Mouse (Mus musculus) heart, embryonic 13.5 days (tissue): ENCODE results near the gene Akap8. TPM values are rescaled to one million over a fixed set of nuclear protein-coding genes. Genes with fewer than 3 reads are reported as not detected.

Source experiments
- ATAC-seq: fragments of 200-750 bp; cut with Nextera tagmentation; 2 replicates; pipeline ENCODE4 v1.8.0; 2017; ENCODE audit warnings: moderate TSS enrichment; ENCODE audit not compliant: insufficient number of reproducible peaks, low FRiP score, low TSS enrichment; ENCODE audit errors: extremely low read depth
- H3K27ac ChIP-seq: fragments of 300-500 bp; sonication (generic); replicated peaks from 2 replicates; pipeline ENCODE4 v1.5.1; 2015; ENCODE audit warnings: moderate library complexity, mild to moderate bottlenecking, inconsistent platforms
- H3K27me3 ChIP-seq: fragments of 300-500 bp; sonication (generic); replicated peaks from 2 replicates; pipeline ENCODE4 v1.6.1; 2015; ENCODE audit warnings: mild to moderate bottlenecking, inconsistent platforms
- H3K36me3 ChIP-seq: fragments of 300-500 bp; sonication (generic); 2 replicates; pipeline ENCODE4 v1.6.1; 2015; ENCODE audit warnings: mild to moderate bottlenecking, inconsistent platforms
- H3K4me1 ChIP-seq: fragments of 300-500 bp; sonication (generic); 2 replicates; pipeline ENCODE4 v1.6.1; 2015; ENCODE audit warnings: inconsistent platforms
- H3K4me2 ChIP-seq: fragments of 300-500 bp; sonication (generic); 2 replicates; pipeline ENCODE4 v1.6.1; 2015; ENCODE audit warnings: inconsistent platforms, mild to moderate bottlenecking, moderate library complexity
- H3K4me3 ChIP-seq: fragments of 300-500 bp; sonication (generic); 2 replicates; pipeline ENCODE4 v1.5.1; 2015; ENCODE audit warnings: moderate library complexity, mild to moderate bottlenecking, inconsistent platforms
- H3K9ac ChIP-seq: fragments of 300-500 bp; sonication (generic); 2 replicates; pipeline ENCODE4 v1.6.1; 2015; ENCODE audit warnings: inconsistent platforms, mild to moderate bottlenecking, moderate library complexity
- H3K9me3 ChIP-seq: fragments of 300-500 bp; sonication (generic); 2 replicates; pipeline ENCODE4 v1.6.1; 2016; ENCODE audit warnings: inconsistent platforms
- WGBS: fragments of 180-500 bp; shearing (Covaris S2); methylation state at CpG from one replicate; pipeline ENCODE4 v1.1.7; 2015; ENCODE audit warnings: mixed read lengths; 5-methylcytosine and 5-hydroxymethylcytosine counted together
- polyA plus RNA-seq: library from polyadenylated mRNA; unstranded; fragments of >200 nt; fragmentation: Nextera tagmentation; extraction: Ambion mirVana; gene quantifications from 2 replicates; pipeline ENCODE4 v1.2.1, GENCODE M21; 2015

Akap8 gene
- polyA plus RNA-seq, 1 experiment from 2014 or later, result 65.8 TPM

DNA sequence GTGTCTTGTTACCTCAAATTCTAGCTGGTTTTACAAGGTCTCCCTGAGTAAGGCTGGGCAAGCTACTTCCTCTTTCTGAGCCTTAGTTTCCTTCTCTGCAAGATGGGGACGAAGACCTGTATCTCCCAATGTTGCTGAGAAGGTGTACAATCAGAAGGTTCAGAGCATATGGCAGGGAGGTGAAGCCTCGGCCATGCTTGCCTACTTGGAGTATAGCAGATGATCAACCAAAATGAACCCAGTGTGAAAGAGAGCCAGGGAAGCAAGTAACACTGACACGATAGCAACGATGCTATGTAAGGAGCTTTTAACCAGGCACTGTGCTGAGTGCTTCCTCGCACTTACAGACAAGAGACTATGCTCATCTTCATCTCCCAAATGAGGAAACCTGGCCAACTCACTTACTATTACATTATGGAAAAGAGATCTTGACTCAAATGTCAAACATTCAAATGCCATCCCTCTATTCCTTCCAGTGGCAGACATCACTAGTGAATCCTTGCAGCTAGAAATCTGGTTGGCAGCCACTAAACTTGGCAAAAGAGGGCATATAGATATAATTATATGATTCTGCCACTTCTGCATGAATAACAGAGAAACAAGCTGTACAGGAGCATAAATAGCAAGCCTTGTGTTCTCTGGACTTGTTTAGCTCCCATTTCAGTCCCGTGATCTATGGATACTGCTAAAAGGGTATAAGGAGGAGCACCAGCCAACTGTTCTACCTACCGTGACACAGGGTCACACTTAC lies 37.3 kb upstream of the Akap8 start:
- no peaks in the 10 kb centered on the region for H3K9me3 ChIP-seq
- H3K27me3 ChIP-seq, result no peaks in the 10 kb centered on the region
- no peak overlapping the region for H3K4me3 ChIP-seq
- peaks cover 20% of the 10 kb centered on the region for H3K4me1 ChIP-seq
- no peak for ATAC-seq
- no peak overlapping the region for H3K27ac ChIP-seq
- no peak overlapping the region for H3K4me2 ChIP-seq
- peaks cover 92% of the 10 kb centered on the region for H3K36me3 ChIP-seq
- H3K9ac ChIP-seq, result no peak overlapping the region
- WGBS, result 90% methylated on average over 7 of the region's 7 CpGs

DNA sequence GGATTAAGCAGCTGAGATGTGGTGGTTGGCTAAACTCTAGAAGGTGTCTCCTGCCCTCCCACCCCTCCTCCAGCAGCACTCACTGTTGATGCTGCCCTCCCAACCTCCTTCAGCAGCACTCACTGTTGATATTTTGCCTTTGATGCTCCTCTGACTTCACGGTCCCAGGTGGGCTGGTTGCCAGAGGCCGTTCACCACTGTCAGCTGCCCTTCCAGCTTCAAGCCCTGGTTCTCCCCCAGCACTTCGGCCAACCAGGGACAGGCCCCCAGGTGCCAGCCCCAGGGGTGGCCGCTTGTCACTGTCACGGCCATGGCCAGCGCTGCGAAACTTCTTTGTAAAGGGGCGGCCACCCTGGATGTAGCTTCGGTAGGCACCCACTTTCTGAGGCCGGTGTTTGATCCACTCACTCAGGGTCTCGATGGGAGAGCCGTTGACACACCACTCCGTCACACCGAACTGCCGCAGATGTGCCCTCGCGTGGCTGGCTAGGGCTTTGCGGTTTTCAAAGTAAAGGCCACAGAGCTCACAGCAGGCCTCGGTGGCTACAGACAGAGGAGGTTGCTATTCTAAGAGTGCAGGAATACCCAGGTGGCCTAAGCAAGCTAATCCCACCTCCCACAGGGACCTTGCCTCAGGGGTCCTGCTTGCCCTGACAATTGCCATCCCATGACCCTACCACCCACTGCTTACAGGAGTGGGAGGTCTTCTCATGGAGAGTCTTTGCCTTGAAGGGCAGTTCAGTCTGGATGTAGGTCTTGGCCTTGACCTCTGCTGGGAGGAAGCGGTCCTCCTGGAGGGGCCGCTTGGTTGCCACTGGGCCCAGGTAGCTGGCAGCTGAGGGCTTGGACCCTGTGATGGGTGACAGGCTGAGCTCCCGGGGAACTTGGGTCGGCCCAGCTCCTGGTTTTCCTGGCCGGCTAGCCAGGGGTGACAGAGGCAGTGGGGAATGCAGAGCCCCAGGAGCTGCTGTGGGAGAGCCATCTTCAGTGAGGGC lies 36.0 kb upstream of the Akap8 start:
- peaks cover 86% of the 10 kb centered on the region for H3K36me3 ChIP-seq

DNA sequence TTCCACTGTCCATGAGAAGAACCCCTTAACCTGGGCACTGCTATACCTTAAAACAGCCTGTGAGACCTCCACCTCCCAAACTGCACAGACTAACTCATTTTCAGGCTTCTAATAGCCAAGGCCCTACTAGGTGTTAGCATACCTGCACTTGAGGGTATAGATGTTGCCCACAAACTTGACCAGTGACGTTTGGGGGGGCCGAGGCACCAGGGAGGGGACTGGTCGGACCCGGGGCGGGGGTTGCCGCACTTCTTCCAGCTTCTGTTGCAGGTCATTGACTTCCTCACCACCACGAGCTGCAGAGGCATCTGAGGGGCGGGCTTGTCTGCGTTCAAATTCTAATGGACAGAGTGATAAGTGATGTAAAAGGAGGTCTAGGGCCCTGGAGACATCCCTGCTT lies 35.2 kb upstream of the Akap8 start:
- H3K27ac ChIP-seq, result no peak overlapping the region

More for the DNA sequence above, 36.0 kb upstream of the Akap8 start:
- no peak overlapping the region for H3K27ac ChIP-seq
- WGBS, result 80% methylated on average over 24 of the region's 24 CpGs
- ATAC-seq, result no peak
- H3K9ac ChIP-seq, result no peak overlapping the region
- H3K9me3 ChIP-seq, result no peaks in the 10 kb centered on the region
- no peaks in the 10 kb centered on the region for H3K27me3 ChIP-seq
- H3K4me2 ChIP-seq, result no peak overlapping the region
- H3K4me3 ChIP-seq, result no peak overlapping the region
- peaks cover 7% of the 10 kb centered on the region; the same call in 1 of the 2 replicates for H3K4me1 ChIP-seq

DNA sequence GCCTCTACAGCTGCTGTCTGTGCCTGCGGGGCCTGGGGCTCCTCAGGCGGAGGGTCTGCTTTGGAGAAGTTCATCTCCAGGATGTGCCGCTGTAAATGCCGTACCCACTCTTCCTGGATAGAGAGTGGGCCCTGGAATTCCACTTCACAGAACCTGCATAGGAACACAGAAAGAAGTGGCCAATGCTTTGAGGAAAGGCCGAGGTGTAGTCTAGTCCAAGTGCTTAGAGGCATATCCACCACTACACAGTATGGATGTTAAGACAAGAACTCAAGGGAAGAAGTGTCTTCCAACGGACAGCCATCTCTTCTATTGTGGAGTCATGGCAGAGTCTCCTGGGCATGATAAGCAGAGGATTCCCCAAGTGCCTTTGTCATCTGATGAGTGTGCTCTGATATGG lies 34.0 kb upstream of the Akap8 start:
- Histone ChIP-seq H3K36me3 (peaks cover 66% of the 10 kb centered on the region), H3K4me1 (0 out of 2 replicates have a peak, but pooled peaks cover 5% of the 10 kb centered on the region), H3K9ac (no peak overlapping the region), H3K4me2 (no peak overlapping the region), H3K27me3 (no peaks in the 10 kb centered on the region), H3K27ac (no peak overlapping the region), H3K4me3 (no peak overlapping the region), H3K9me3 (no peaks in the 10 kb centered on the region)
- WGBS, result 83% methylated on average over 6 of the region's 6 CpGs
- no peak for ATAC-seq

More for the DNA sequence above, 35.2 kb upstream of the Akap8 start:
- ATAC-seq, result no peak
- H3K4me1 ChIP-seq, result 0 out of 2 replicates have a peak, but pooled peaks cover 5% of the 10 kb centered on the region
- no peaks in the 10 kb centered on the region for H3K9me3 ChIP-seq
- no peaks in the 10 kb centered on the region for H3K27me3 ChIP-seq
- peaks cover 78% of the 10 kb centered on the region for H3K36me3 ChIP-seq
- H3K9ac ChIP-seq, result no peak overlapping the region
- H3K4me2 ChIP-seq, result no peak overlapping the region
- no peak overlapping the region for H3K4me3 ChIP-seq
- 88% methylated on average over 9 of the region's 9 CpGs for WGBS

DNA sequence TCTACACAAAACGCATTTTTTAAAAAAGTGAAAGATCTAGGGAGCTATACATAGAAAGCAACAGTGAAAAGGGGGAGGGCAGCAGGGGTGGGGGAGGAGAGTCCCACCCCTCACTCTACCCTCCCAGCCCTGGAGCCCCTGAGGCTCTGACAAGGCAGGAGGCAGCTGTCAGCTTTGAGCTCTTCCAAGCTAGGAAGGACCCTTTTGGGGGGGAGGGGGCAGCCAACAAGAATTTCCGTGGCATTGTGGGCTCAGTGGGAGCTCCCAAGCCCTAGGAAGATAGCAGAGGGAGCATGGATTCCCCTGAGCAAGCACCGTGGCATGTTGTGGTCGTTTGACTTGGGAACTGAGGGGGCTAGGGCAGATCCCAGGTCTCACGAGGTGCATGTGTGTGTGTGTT lies 33.2 kb upstream of the Akap8 start:
- Histone ChIP-seq H3K27ac (0 out of 2 replicates have a peak overlapping the region, but pooled peaks have one; percentile 5), H3K4me3 (no peak overlapping the region), H3K9ac (no peak overlapping the region; the same call in 1 of the 2 replicates), H3K27me3 (no peaks in the 10 kb centered on the region), H3K4me1 (peaks cover 9% of the 10 kb centered on the region), H3K36me3 (peaks cover 58% of the 10 kb centered on the region), H3K4me2 (no peak overlapping the region), H3K9me3 (no peaks in the 10 kb centered on the region)
- 59% methylated on average over 5 of the region's 5 CpGs for WGBS
- ATAC-seq, result no peak

DNA sequence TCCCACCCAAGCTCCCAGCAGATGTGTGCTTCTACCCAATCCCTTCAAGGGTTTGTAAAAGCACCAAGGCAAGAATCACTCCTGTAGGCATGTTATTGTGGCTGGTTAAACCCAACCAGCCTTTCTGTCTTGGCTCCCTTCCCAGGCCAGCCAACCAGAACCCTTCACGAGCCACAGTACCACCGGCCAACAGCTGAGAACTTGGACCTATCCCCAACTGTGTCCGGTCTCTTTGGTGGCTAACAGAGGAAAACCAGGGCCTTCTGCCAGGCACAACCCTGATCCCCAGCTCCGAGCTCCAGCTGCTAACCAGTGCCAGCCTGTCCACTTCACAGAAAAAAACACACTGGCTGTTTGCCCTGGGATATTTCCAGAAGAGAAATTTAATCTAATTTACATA lies 32.7 kb upstream of the Akap8 start:
- H3K27ac ChIP-seq, result no peak overlapping the region; the same call in 1 of the 2 replicates
- no peak overlapping the region for H3K4me2 ChIP-seq
- no peaks in the 10 kb centered on the region for H3K9me3 ChIP-seq
- H3K9ac ChIP-seq, result no peak overlapping the region
- no peaks in the 10 kb centered on the region for H3K27me3 ChIP-seq
- WGBS, result 63% methylated on average over 4 of the region's 4 CpGs
- no peak overlapping the region for H3K4me3 ChIP-seq
- peaks cover 14% of the 10 kb centered on the region for H3K4me1 ChIP-seq
- ATAC-seq, result no peak
- peaks cover 52% of the 10 kb centered on the region for H3K36me3 ChIP-seq

DNA sequence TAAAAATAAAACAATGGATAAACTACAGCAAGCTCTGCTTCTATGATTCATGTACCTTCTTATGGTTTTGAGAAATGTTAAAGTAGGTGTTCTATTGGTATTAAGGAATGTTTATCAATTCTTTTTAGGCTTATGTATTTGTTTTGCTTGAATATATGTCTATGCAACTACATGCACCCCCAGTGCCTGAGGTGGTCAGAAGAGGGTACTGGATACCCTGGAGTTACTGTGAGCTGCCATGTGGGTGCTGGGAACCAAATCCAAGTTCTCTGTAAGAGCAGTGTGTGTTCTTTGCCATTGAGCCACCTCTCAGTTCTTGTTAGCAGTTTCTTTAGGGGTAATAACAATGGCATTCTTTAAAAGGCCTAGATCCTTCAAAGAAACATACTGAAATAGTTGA lies 30.7 kb upstream of the Akap8 start:
- Histone ChIP-seq H3K36me3 (peaks cover 33% of the 10 kb centered on the region), H3K4me3 (no peak overlapping the region), H3K9ac (no peak overlapping the region), H3K4me2 (no peak overlapping the region), H3K4me1 (peaks cover 22% of the 10 kb centered on the region), H3K27ac (no peak overlapping the region), H3K9me3 (no peaks in the 10 kb centered on the region), H3K27me3 (no peaks in the 10 kb centered on the region)
- ATAC-seq, result no peak

DNA sequence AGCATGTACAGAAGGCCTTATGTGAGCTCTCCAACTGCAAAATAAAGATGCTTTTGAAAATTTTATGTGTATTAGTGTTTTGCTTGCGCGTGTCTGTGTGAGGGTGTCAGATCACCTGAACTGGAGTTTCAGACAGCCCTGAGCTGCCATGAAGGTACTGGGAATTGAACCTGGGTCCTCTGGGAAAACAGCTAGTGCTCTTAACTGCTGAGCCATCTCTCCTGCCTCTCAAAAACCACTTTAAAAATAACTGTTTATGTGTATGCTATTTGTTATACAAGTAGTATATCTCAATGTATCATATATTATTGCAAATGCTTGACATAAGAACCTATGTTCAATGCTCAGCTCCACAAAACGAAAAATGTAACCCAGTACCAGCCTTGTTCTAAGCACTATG lies 30.2 kb upstream of the Akap8 start:
- ATAC-seq, result no peak
- Histone ChIP-seq H3K4me3 (peak overlapping the region; percentile 84; the same call in 1 of the 2 replicates), H3K36me3 (peaks cover 28% of the 10 kb centered on the region), H3K4me2 (peak overlapping the region; percentile 83), H3K9me3 (no peaks in the 10 kb centered on the region), H3K9ac (no peak overlapping the region), H3K27ac (no peak overlapping the region), H3K27me3 (no peaks in the 10 kb centered on the region), H3K4me1 (peaks cover 22% of the 10 kb centered on the region)
- WGBS, result 74% methylated on average over 3 of the region's 3 CpGs

DNA sequence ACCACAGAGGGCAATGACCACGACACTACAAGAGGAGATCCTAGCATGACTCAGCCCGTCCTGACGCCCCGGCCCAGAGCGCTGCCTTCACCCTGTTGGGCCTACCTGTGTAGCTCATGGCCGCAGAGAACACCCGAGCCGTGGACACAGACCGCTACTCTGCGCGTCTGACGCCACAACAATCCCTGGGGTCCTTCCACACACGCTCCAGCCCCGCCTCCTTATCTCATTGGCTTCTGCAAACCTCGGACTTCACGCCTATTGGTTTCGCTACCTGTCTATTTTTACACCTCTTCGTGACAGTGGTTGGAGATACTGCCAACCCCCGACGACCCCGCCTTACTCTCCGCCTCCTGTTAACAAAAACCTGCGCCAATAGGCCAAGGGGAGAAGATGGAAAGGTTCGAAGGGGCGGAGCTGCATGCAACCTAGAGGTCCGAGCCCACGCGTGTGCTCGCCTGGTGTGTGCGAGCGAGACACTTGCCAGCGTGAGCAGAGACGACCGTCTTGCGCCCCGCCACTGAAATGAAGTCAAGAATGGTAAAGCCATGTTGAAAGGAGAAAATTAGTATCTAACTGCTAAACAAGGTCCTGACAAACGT lies 29.4 kb upstream of the Akap8 start, which contains the start of gene Akap8l:
Akap8l (minus strand) TSS at position 226 of the 602 bp plus-strand sequence.
- Histone ChIP-seq H3K36me3 (peaks cover 20% of the 10 kb centered on the region), H3K4me3 (peak within 1 kb of the TSS; percentile 84), H3K27ac (peak within 1 kb of the TSS; percentile 84), H3K27me3 (no peaks in the 10 kb centered on the region), H3K4me1 (peaks cover 22% of the 10 kb centered on the region), H3K9ac (peak within 1 kb of the TSS; percentile 91), H3K4me2 (peak within 1 kb of the TSS; percentile 83), H3K9me3 (no peaks in the 10 kb centered on the region)
- WGBS, result under 1% methylated on average over 37 of the region's 37 CpGs
- ATAC-seq, result peak; percentile 95

DNA sequence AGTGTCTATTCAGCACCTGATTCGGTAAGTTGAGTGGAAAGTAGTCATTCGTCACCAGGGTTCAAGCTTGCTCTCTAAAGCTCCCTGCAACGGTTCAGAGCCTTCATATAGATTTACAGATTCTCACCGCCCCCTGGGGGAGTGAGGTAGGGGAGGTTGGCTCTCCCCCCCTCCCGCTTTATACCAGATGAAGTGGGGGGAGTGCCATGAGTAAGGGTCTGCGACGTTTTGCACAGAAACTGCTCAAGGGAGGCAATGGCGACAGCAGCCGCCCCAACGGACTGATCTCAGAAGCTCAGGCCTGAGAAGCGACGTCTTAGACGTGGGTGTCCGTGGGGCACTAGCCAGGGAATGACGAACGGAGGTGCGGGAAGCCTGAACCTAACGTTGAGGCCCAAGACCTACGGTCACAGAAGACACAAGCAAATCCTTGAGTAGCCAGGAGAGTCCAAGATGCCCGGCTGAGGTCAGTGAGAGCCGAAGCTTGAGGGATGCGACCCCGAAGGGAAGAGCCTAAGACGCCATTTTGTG lies 28.9 kb upstream of the Akap8 start:
- peaks cover 18% of the 10 kb centered on the region for H3K36me3 ChIP-seq
- no peak for ATAC-seq
- H3K4me1 ChIP-seq, result peaks cover 22% of the 10 kb centered on the region
- no peaks in the 10 kb centered on the region for H3K27me3 ChIP-seq
- H3K27ac ChIP-seq, result peak overlapping the region; percentile 84
- WGBS, result under 1% methylated on average over 24 of the region's 24 CpGs
- peak overlapping the region; percentile 83 for H3K4me2 ChIP-seq
- H3K9ac ChIP-seq, result peak overlapping the region; percentile 91
- H3K9me3 ChIP-seq, result no peaks in the 10 kb centered on the region
- H3K4me3 ChIP-seq, result peak overlapping the region; percentile 84
